Mouse (Mus musculus) CD4-positive, CD25-positive, alpha-beta regulatory T cell, adult 4 months (primary cell): ENCODE measurements around the gene Wfdc17. TPM values are rescaled to one million over a fixed set of nuclear protein-coding genes. Genes with fewer than 3 reads are reported as not detected.

Source experiments
- ATAC-seq: one replicate; pipeline ENCODE4 v1.8.0; 2017
- polyA plus RNA-seq, 2 experiments: library from polyadenylated mRNA; unstranded; fragments of 100-300 nt; shearing (Covaris generic); gene quantifications; one replicate each; pipeline ENCODE4 v1.2.1; 2017

Wfdc17 gene
- polyA plus RNA-seq: not detected

- no peak for ATAC-seq
These were observed at the start of gene Wfdc17 for GRCm38 (mm10) chr11:83703705-83704104. Gene Wfdc17, plus strand, starts transcription at chr11:83703991.

- no peak for ATAC-seq
These were observed 49.2 kb upstream of the Wfdc17 start for GRCm38 (mm10) chr11:83654606-83655005.

GRCm38 (mm10) chr11:83657508-83657907 is 46.3 kb upstream of the Wfdc17 start:
- ATAC-seq: no peak

- no peak for ATAC-seq
These were observed 45.0 kb upstream of the Wfdc17 start for GRCm38 (mm10) chr11:83658797-83659196.

- peak; percentile 39 for ATAC-seq
These were observed 41.6 kb upstream of the Wfdc17 start, which contains the start of gene Ccl4 for GRCm38 (mm10) chr11:83662204-83662603. Gene Ccl4, plus strand, starts transcription at chr11:83662584.

- ATAC-seq: no peak
These were observed 40.3 kb upstream of the Wfdc17 start for GRCm38 (mm10) chr11:83663532-83663931.

GRCm38 (mm10) chr11:83671743-83672142 is 32.0 kb upstream of the Wfdc17 start:
- ATAC-seq: no peak

- no peak for ATAC-seq
These were observed 28.1 kb upstream of the Wfdc17 start for GRCm38 (mm10) chr11:83675665-83676064.

GRCm38 (mm10) chr11:83689918-83690317 is 13.9 kb upstream of the Wfdc17 start:
- ATAC-seq: no peak

- no peak for ATAC-seq
These were observed 11.8 kb upstream of the Wfdc17 start for GRCm38 (mm10) chr11:83692008-83692407.

GRCm38 (mm10) chr11:83708715-83709114 is 4.9 kb downstream of the Wfdc17 start, which contains the start of gene Wfdc18:
Gene Wfdc18, plus strand, starts transcription at chr11:83709015.
- no peak for ATAC-seq

GRCm38 (mm10) chr11:83709683-83710082 is 5.9 kb downstream of the Wfdc17 start:
- ATAC-seq: no peak

GRCm38 (mm10) chr11:83712671-83713070 is 8.9 kb downstream of the Wfdc17 start:
- ATAC-seq: no peak

GRCm38 (mm10) chr11:83713925-83714324 is 10.1 kb downstream of the Wfdc17 start:
- no peak for ATAC-seq

- ATAC-seq: no peak
These were observed 13.4 kb downstream of the Wfdc17 start for GRCm38 (mm10) chr11:83717042-83717665.

- no peak for ATAC-seq
These were observed 17.0 kb downstream of the Wfdc17 start for GRCm38 (mm10) chr11:83720766-83721165.

GRCm38 (mm10) chr11:83728757-83729432 is 25.1 kb downstream of the Wfdc17 start:
- no peak for ATAC-seq

GRCm38 (mm10) chr11:83731116-83731515 is 27.3 kb downstream of the Wfdc17 start:
- ATAC-seq: no peak

GRCm38 (mm10) chr11:83733071-83733640 is 29.4 kb downstream of the Wfdc17 start:
- no peak for ATAC-seq

GRCm38 (mm10) chr11:83734215-83734614 is 30.4 kb downstream of the Wfdc17 start:
- ATAC-seq: no peak

GRCm38 (mm10) chr11:83735881-83736280 is 32.1 kb downstream of the Wfdc17 start:
- no peak for ATAC-seq

GRCm38 (mm10) chr11:83737109-83737558 is 33.3 kb downstream of the Wfdc17 start:
- peak; percentile 90 for ATAC-seq

GRCm38 (mm10) chr11:83739241-83739640 is 35.5 kb downstream of the Wfdc17 start:
- ATAC-seq: peak; percentile 61
